Mouse (Mus musculus) ES-E14 (cell line): ENCODE results near the gene Pcdh11x. TPM values are rescaled to one million over a fixed set of nuclear protein-coding genes. Genes with fewer than 3 reads are reported as not detected.

Experiments used
- DNase-seq: peaks from one replicate; pipeline ENCODE4 v3.0.0-alpha.2; 2013; ENCODE audit warnings: low read depth, low spot score
- H3K27ac ChIP-seq: 2 replicates; pipeline ENCODE4 v1.5.1; 2012; ENCODE audit warnings: low read depth, mild to moderate bottlenecking, low read length, moderate library complexity, mixed read lengths; ENCODE audit not compliant: poor library complexity, insufficient read depth, severe bottlenecking
- H3K36me3 ChIP-seq: 2 replicates; pipeline ENCODE4 v1.6.1; 2012; ENCODE audit warnings: mild to moderate bottlenecking, low read length, moderate library complexity, mixed read lengths; ENCODE audit not compliant: control insufficient read depth, poor library complexity, insufficient read depth, severe bottlenecking
- H3K4me1 ChIP-seq, 2 experiments: fragments of 150-350 bp in 1 of 2; sonication (generic) in 1 of 2; 2 replicates each; pipeline ENCODE4 v1.6.1; 2012; ENCODE audit warnings: low read length in 2 of 2, mild to moderate bottlenecking in 1 of 2, mixed read lengths in 1 of 2; ENCODE audit not compliant: control insufficient read depth in 2 of 2, insufficient read depth in 2 of 2, poor library complexity in 1 of 2
- H3K4me3 ChIP-seq, 2 experiments: fragments of 150-350 bp in 1 of 2; sonication (generic) in 1 of 2; 2 replicates each; pipeline ENCODE4 v1.5.1; 2012; ENCODE audit warnings: low read length in 2 of 2, low read depth in 1 of 2, mild to moderate bottlenecking in 1 of 2, mixed read lengths in 1 of 2; ENCODE audit not compliant: insufficient read depth in 1 of 2, poor library complexity in 1 of 2, severe bottlenecking in 1 of 2
- H3K9ac ChIP-seq: 2 replicates; pipeline ENCODE4 v1.6.1; 2012; ENCODE audit warnings: low read depth, mild to moderate bottlenecking, low read length, mixed read lengths; ENCODE audit not compliant: poor library complexity, insufficient read depth, severe bottlenecking
- H3K9me3 ChIP-seq: fragments of 150-350 bp; sonication (generic); 2 replicates; pipeline ENCODE4 v1.6.1; 2012; ENCODE audit warnings: low read depth, mild to moderate bottlenecking, low read length; ENCODE audit not compliant: control insufficient read depth, insufficient read depth
- CHD2 ChIP-seq: IDR thresholded peaks from 2 replicates; pipeline ENCODE4 v1.6.1; 2014; ENCODE audit warnings: mild to moderate bottlenecking, low read depth, low read length, inconsistent platforms
- HCFC1 ChIP-seq: IDR thresholded peaks from 2 replicates; pipeline ENCODE4 v1.6.1; 2012; ENCODE audit warnings: low read length, inconsistent platforms, borderline replicate concordance; ENCODE audit not compliant: insufficient read depth
- MAFK ChIP-seq: IDR thresholded peaks from 2 replicates; pipeline ENCODE4 v1.6.1; 2014; ENCODE audit warnings: mild to moderate bottlenecking, low read depth, low read length, inconsistent platforms; ENCODE audit not compliant: insufficient read depth
- ZC3H11A ChIP-seq: IDR thresholded peaks from 2 replicates; pipeline ENCODE4 v1.6.1; 2012; ENCODE audit warnings: low read depth, mild to moderate bottlenecking, inconsistent platforms, low read length, borderline replicate concordance
- ZNF384 ChIP-seq: IDR thresholded peaks from 2 replicates; pipeline ENCODE4 v1.6.1; 2012; ENCODE audit warnings: low read depth, low read length, inconsistent platforms
- in situ Hi-C, 2 experiments: fragments of 600-800 bp; cut with MboI; formaldehyde crosslinking; loops; one replicate each; pipeline ENCODE4 v1.15.1; 2025; ENCODE audit warnings: low sequenced_read_pairs in 2 of 2, inconsistent platforms in 1 of 2; ENCODE audit not compliant: unreplicated experiment in 2 of 2
- total RNA-seq: library from RNA; depleted of rRNA; stranded (reverse); fragments of 300-350 nt; gene quantifications from 2 replicates; pipeline ENCODE4 v1.2.3, GENCODE M21; 2012; rRNA removed

Gene Pcdh11x
- 0.05 and 0.13 TPM in 2 replicates for total RNA-seq

DNA sequence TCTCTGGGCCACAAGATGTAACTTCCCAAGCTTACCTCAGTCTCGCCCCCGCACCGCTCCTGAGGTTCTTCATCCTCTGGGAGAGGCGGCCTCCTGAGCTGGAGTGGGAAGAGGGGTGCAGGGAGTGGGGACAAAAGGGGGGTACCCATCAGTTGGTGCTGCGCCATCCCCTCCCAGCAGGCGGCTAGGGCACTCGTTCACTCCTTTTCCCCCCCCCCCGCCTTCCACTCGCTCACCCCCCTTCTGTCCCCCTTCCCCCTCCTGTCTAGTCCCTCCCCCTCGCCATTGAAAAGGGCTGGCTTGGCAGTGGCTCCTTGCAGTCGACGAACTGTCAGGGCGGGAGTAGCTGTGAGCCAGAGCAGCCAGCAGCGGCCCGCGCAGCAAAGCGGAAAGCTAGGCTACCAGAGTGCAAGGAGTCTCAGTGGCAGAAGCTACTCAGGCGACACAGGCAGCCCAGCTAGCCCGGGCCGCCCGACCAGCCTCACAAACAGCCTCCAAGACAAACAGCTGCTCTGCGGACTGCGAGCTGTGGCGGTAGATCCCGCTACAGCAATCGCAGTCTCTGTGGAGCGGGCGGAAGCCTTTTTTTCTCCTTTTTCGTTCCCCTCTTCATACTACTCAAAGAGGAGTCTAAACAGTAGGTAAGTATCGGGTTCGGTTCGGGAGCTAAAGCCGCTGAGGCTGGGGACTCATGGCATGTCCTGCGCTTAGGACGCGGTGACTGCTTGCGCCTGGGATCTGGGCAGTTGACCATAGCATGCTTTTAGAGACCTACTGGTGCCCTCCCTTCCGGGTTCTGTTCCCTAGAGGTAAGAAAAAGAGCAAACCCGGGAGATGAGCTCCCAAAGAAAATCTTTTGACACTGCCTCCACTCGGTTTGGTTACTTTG, at the start of gene Pcdh11x:
TSS of gene Pcdh11x (plus strand) at position 249 of the 889 bp plus-strand sequence.
- Histone ChIP-seq H3K9ac (no peak within 1 kb of the TSS), H3K36me3 (no peaks in the 10 kb centered on the region), H3K27ac (no peak within 1 kb of the TSS), H3K9me3 (no peaks in the 10 kb centered on the region), H3K4me1 (no peaks in the 10 kb centered on the region), H3K4me3 (peak within 1 kb of the TSS in 1 of 2 experiments; percentile 28; a peak in 1 of 4 replicates)
- DNase-seq = no peak
- TF ChIP-seq ZC3H11A = no peak
- no peak for TF ChIP-seq CHD2
- TF ChIP-seq ZNF384 = no peak
- no peak for TF ChIP-seq HCFC1
- no peak for TF ChIP-seq MAFK
- in situ Hi-C loops = no loop called here

DNA sequence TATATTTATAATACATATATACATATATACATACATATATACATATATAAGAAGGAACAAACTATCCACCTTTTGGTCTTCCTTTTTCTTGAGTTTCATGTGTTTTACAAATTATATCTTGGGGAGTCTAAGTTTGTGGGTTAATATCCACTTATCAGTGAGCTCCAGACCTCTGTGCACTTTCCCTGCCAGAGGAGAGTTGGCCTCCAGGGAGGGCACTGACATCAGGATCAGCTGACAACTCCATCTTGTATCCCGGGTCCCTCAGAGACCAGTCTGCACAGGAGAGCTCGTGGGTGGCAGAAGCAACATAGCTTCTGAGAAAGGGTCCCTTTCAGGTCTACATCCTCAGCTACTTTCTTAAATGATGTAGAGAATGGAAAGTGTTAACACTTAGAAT, 30.0 kb upstream of the Pcdh11x start:
- in situ Hi-C loops = no loop called here
- no peak overlapping the region for H3K4me3 ChIP-seq
- H3K36me3 ChIP-seq = no peaks in the 10 kb centered on the region
- TF ChIP-seq HCFC1 = no peak
- TF ChIP-seq CHD2 = no peak
- TF ChIP-seq MAFK = no peak
- TF ChIP-seq ZNF384 = no peak
- no peak for TF ChIP-seq ZC3H11A
- no peak for DNase-seq
- H3K9ac ChIP-seq = no peak overlapping the region
- no peak overlapping the region for H3K27ac ChIP-seq
- H3K4me1 ChIP-seq = no peaks in the 10 kb centered on the region
- H3K9me3 ChIP-seq = no peaks in the 10 kb centered on the region

DNA sequence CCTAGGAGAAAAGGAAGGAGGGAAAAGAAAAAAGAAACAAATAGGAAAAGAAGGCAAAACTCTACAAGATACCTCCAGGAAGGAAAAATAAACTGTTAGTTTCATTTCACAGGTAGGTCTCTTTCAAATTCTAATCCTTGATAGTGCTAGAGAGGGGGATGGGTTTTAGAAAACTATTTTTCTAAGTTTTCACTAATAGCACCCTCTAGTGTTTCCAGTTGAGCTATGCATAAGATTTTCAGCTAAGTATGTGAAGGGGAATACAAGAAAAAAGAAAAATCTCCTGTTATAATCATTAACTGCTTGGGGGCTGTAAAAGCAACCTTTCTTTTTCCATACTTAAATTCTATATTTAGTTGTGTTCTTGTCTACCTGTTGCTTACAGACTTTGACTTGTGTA, 4.5 kb upstream of the Pcdh11x start:
- Histone ChIP-seq H3K9ac (no peak overlapping the region), H3K9me3 (no peaks in the 10 kb centered on the region), H3K4me1 (no peaks in the 10 kb centered on the region), H3K36me3 (no peaks in the 10 kb centered on the region), H3K27ac (no peak overlapping the region), H3K4me3 (no peak overlapping the region)
- in situ Hi-C loops = no loop called here
- TF ChIP-seq ZC3H11A = no peak
- no peak for TF ChIP-seq ZNF384
- TF ChIP-seq CHD2 = no peak
- TF ChIP-seq HCFC1 = no peak
- TF ChIP-seq MAFK = no peak
- no peak for DNase-seq

DNA sequence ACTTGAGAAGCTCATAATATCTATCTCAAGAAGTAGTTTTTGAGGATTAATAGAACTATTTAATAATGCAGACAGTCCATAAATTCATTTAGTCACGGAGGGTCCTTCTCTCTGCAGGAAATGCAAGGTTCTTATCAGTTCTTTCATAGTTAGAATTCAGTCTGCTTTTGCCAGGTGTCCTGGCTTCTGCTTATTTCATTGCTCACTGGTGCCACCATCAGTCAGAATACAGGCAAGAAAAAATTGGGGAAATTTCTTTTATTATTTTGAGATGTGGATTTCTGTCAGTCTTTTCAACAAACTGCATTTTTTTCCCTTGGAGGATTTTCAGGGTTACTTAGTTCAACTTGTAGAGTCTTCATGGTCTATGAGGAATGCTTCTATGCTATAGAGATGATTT, 2.6 kb upstream of the Pcdh11x start:
- in situ Hi-C loops = no loop called here
- no peak for TF ChIP-seq HCFC1
- no peak for TF ChIP-seq MAFK
- no peak for TF ChIP-seq ZC3H11A
- TF ChIP-seq ZNF384 = no peak
- TF ChIP-seq CHD2 = no peak
- Histone ChIP-seq H3K27ac (no peak overlapping the region), H3K9ac (no peak overlapping the region), H3K9me3 (no peaks in the 10 kb centered on the region), H3K4me3 (no peak overlapping the region), H3K4me1 (no peaks in the 10 kb centered on the region), H3K36me3 (no peaks in the 10 kb centered on the region)
- DNase-seq = no peak
